Comparison of ENCODE assay signal across 32 mouse cellular contexts in genomic region chr11:63781967-63782915, GRCm38 (mm10).
DNase-seq lines count a peak whose midpoint lies in the region; ATAC-seq and TF ChIP-seq lines count a peak whose summit lies in the region.
"Had no signal": no experiment of that assay in that cellular context is flagged by ENCODE, and none has a peak within 500 bp of the region (broad histone marks: within the 10 kb centered on the region; RNA-seq: fewer than 3 reads in every experiment).

No protein-coding gene starts in this region.

- H3K9me3 ChIP-seq in midbrain, postnatal 0 days (ENCODE audit: low read length) = no peaks in the 10 kb centered on the region
- H3K9me3 ChIP-seq in midbrain, embryonic 14.5 days (ENCODE audit: control insufficient read depth, low read length) = no peaks in the 10 kb centered on the region
- H3K9me3 ChIP-seq in hindbrain, embryonic 12.5 days (replicated peaks) = no peaks in the 10 kb centered on the region
- H3K9me3 ChIP-seq: embryonic facial prominence, embryonic 13.5 days; forebrain, embryonic 12.5 days; heart, embryonic 15.5 days; hindbrain, embryonic 13.5 days; kidney, embryonic 15.5 days; limb, embryonic 10.5 days; limb, embryonic 15.5 days; liver, embryonic 15.5 days; midbrain, embryonic 15.5 days; neural tube, embryonic 12.5 days had no signal

- H3K27me3 ChIP-seq in midbrain, postnatal 0 days (ENCODE audit: insufficient read depth, low read length) = no peaks in the 10 kb centered on the region
- no peaks in the 10 kb centered on the region for H3K27me3 ChIP-seq in midbrain, embryonic 14.5 days (ENCODE audit: control insufficient read depth, insufficient read depth, low read length)
- H3K27me3 ChIP-seq in Patski = peaks cover 5% of the 10 kb centered on the region
- H3K27me3 ChIP-seq in hindbrain, embryonic 12.5 days = peaks cover 5% of the 10 kb centered on the region
- H3K27me3 ChIP-seq: heart, embryonic 15.5 days; kidney, embryonic 15.5 days; liver, embryonic 15.5 days; midbrain, embryonic 15.5 days; neural tube, embryonic 12.5 days had no signal

- H3K4me3 ChIP-seq in midbrain, postnatal 0 days (ENCODE audit: low read depth, low read length) = no peak overlapping the region
- no peak overlapping the region for H3K4me3 ChIP-seq in midbrain, embryonic 14.5 days (replicated peaks; ENCODE audit: low read depth, low read length)
- H3K4me3 ChIP-seq in hindbrain, embryonic 12.5 days = no peak overlapping the region
- H3K4me3 ChIP-seq: embryonic facial prominence, embryonic 13.5 days; erythroblast, embryonic 14.5 days; forebrain, embryonic 12.5 days; heart, embryonic 15.5 days; hindbrain, embryonic 13.5 days; kidney, embryonic 15.5 days; limb, embryonic 10.5 days; limb, embryonic 15.5 days; liver, embryonic 15.5 days; midbrain, embryonic 15.5 days; neural tube, embryonic 12.5 days had no signal

- CTCF ChIA-PET in Patski (lab: Charles Lee) = no interaction called here

- no peak overlapping the region for H3K4me2 ChIP-seq in midbrain, postnatal 0 days (ENCODE audit: low read depth, low read length, poor library complexity, severe bottlenecking)
- H3K4me2 ChIP-seq in midbrain, embryonic 14.5 days (ENCODE audit: low read length) = no peak overlapping the region
- no peak overlapping the region for H3K4me2 ChIP-seq in hindbrain, embryonic 12.5 days (replicated peaks)
- H3K4me2 ChIP-seq: embryonic facial prominence, embryonic 13.5 days; forebrain, embryonic 12.5 days; heart, embryonic 15.5 days; hindbrain, embryonic 13.5 days; kidney, embryonic 15.5 days; limb, embryonic 15.5 days; liver, embryonic 15.5 days; lung, embryonic 14.5 days; midbrain, embryonic 15.5 days; neural tube, embryonic 12.5 days had no signal

- no peaks in the 10 kb centered on the region for H3K36me3 ChIP-seq in midbrain, postnatal 0 days (ENCODE audit: insufficient read depth, low read length)
- H3K36me3 ChIP-seq in midbrain, embryonic 14.5 days (ENCODE audit: control insufficient read depth, insufficient read depth, low read length) = no peaks in the 10 kb centered on the region
- H3K36me3 ChIP-seq in hindbrain, embryonic 12.5 days = no peaks in the 10 kb centered on the region
- H3K36me3 ChIP-seq: embryonic facial prominence, embryonic 13.5 days; forebrain, embryonic 12.5 days; G1E; heart, embryonic 15.5 days; hindbrain, embryonic 13.5 days; kidney, embryonic 15.5 days; limb, embryonic 10.5 days; limb, embryonic 15.5 days; liver, embryonic 15.5 days; midbrain, embryonic 15.5 days; neural tube, embryonic 12.5 days had no signal

- in situ Hi-C loops in Patski (cut with MboI; ENCODE audit: low pct_unique_long_range_greater_than_20kb) = no loop called here

- 0 out of 2 replicates have a peak, but pooled peaks cover 4% of the 10 kb centered on the region for H3K4me1 ChIP-seq in midbrain, postnatal 0 days (ENCODE audit: insufficient read depth, low read length)
- peaks cover 10% of the 10 kb centered on the region; the same call in 1 of the 2 replicates for H3K4me1 ChIP-seq in midbrain, embryonic 14.5 days (ENCODE audit: control insufficient read depth, insufficient read depth, low read length)
- H3K4me1 ChIP-seq in hindbrain, embryonic 12.5 days = peaks cover 18% of the 10 kb centered on the region; the same call in 1 of the 2 replicates
- H3K4me1 ChIP-seq: heart, embryonic 15.5 days; liver, embryonic 15.5 days; neural tube, embryonic 12.5 days had no signal

- no peak for DNase-seq in midbrain, postnatal 0 days (ENCODE audit: low spot score)
- DNase-seq in midbrain, embryonic 14.5 days = no peak
- DNase-seq in Patski (ENCODE audit: low read depth, low spot score) = no peak
- peak; percentile 16 for DNase-seq in gonadal fat pad, adult 2 months (ENCODE audit: low read depth)
- no peak for DNase-seq in spleen, postnatal 10 days (ENCODE audit: low spot score in 2 of 2)
- DNase-seq: adrenal gland, adult 2 months; adrenal gland, postnatal 36 days; cerebellum, adult 18-20 months; cerebellum, postnatal 10 days; gastrocnemius, postnatal 10 days; kidney, adult 18-20 months; kidney, postnatal 4 days; layer of hippocampus, postnatal 36 days; lung, embryonic 14.5 days; lung, postnatal 14 days; right cerebral cortex, adult 18-20 months; right cerebral cortex, postnatal 4 days; thymus, adult 2 months; thymus, postnatal 36 days had no signal

- peak; percentile 10; the same call in 1 of the 2 replicates for TF ChIP-seq CTCF in midbrain, postnatal 0 days (IDR thresholded peaks at IDR 0.05)
- TF ChIP-seq CTCF in Patski (IDR thresholded peaks at IDR 0.05) = peak; percentile 6

- POLR2A ChIA-PET in Patski (lab: Charles Lee) = no interaction called here

- no peak overlapping the region for H3K9ac ChIP-seq in midbrain, postnatal 0 days (replicated peaks; ENCODE audit: low read length, poor library complexity, severe bottlenecking)
- H3K9ac ChIP-seq in midbrain, embryonic 14.5 days (replicated peaks; ENCODE audit: low read length) = no peak overlapping the region
- H3K9ac ChIP-seq in hindbrain, embryonic 12.5 days = no peak overlapping the region
- H3K9ac ChIP-seq: embryonic facial prominence, embryonic 13.5 days; forebrain, embryonic 12.5 days; heart, embryonic 15.5 days; hindbrain, embryonic 13.5 days; kidney, embryonic 15.5 days; limb, embryonic 15.5 days; liver, embryonic 15.5 days; lung, embryonic 14.5 days; midbrain, embryonic 15.5 days; neural tube, embryonic 12.5 days had no signal

- no peak overlapping the region for H3K27ac ChIP-seq in midbrain, postnatal 0 days (ENCODE audit: low read depth, low read length)
- H3K27ac ChIP-seq in midbrain, embryonic 14.5 days (replicated peaks; ENCODE audit: low read depth, low read length) = no peak overlapping the region
- H3K27ac ChIP-seq in hindbrain, embryonic 12.5 days = no peak overlapping the region
- H3K27ac ChIP-seq: embryonic facial prominence, embryonic 13.5 days; forebrain, embryonic 12.5 days; heart, embryonic 15.5 days; hindbrain, embryonic 13.5 days; kidney, embryonic 15.5 days; limb, embryonic 10.5 days; limb, embryonic 15.5 days; liver, embryonic 15.5 days; midbrain, embryonic 15.5 days; neural tube, embryonic 12.5 days had no signal

- no peak for ATAC-seq in midbrain, postnatal 0 days (ENCODE audit: low FRiP score)
- no peak for ATAC-seq in midbrain, embryonic 14.5 days (ENCODE audit: low FRiP score, low TSS enrichment)
- no peak for ATAC-seq in Patski
- no peak for ATAC-seq in hindbrain, embryonic 12.5 days (ENCODE audit: low FRiP score)
- ATAC-seq: midbrain, embryonic 15.5 days had no signal

- WGBS in midbrain, postnatal 0 days = 81% methylated on average over 19 of the region's 19 CpGs
- 78% methylated on average over 19 of the region's 19 CpGs for WGBS in midbrain, embryonic 14.5 days
- 84% methylated on average over 19 of the region's 19 CpGs for WGBS in hindbrain, embryonic 12.5 days
